Mouse (Mus musculus) liver, adult 2 months (tissue): ENCODE measurements at regions not wholly inside any gene's neighbourhood (a gene's known extent, or its start where the extent isn't known, plus 50 kb on each side); places are given as distances from the start of the nearest gene placed in this dataset.

Source experiments
- CTCF ChIP-seq: fragments of 200-500 bp; IDR thresholded peaks from 2 replicates; pipeline ENCODE4 v1.5.1; 2011; ENCODE audit warnings: low read depth, low read length, control low read depth
- POLR2A ChIP-seq: fragments of 200-500 bp; IDR thresholded peaks from 2 replicates; pipeline ENCODE4 v1.6.1; 2011; ENCODE audit warnings: low read length, control low read depth; ENCODE audit not compliant: insufficient read depth; ENCODE audit errors: extremely low read depth

DNA sequence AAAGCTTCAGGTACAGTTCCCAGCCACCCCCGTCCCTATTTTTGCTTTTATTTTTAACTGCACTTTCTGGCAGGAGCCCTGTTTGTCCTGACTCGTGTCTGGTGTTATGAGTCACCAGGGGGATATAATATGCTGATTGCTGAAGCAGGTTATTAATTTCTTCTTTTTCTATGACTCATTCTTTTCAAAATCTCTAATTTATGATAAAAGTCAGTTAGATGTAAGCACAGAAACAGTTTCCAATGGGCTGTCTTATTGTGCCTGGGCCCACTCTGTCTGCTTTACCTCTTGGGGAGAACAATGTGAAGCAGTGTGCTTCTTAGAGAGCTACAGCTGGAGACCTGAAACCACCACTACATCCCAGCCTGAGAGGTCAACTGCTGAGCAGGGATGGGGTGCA lies 153.5 kb upstream of the Trib2 start:
- TF ChIP-seq POLR2A (no peak), CTCF (no peak)
